Mouse (Mus musculus): ENCODE data around the gene Chtop. TPM values are rescaled to one million over a fixed set of nuclear protein-coding genes. Genes with fewer than 3 reads are reported as not detected.

Chtop gene
- polyA plus RNA-seq, 1 experiment from 2014 or later = 126 TPM

- no peak for ATAC-seq (replicated peaks; ENCODE audit: low FRiP score, low read depth)
- TF ChIP-seq CTCF (IDR thresholded peaks at IDR 0.05; ENCODE audit: low read depth) = no peak
- H3K4me1 ChIP-seq (replicated peaks; ENCODE audit: insufficient read depth, low read length) = no peaks in the 10 kb centered on the region
- no peaks in the 10 kb centered on the region for H3K9me3 ChIP-seq (replicated peaks; ENCODE audit: low read length)
- no peak overlapping the region for H3K4me3 ChIP-seq (replicated peaks; ENCODE audit: low read depth, low read length)
- H3K4me2 ChIP-seq (ENCODE audit: low read length) = no peak overlapping the region
- no peak for DNase-seq (ENCODE audit: low spot score)
- no peaks in the 10 kb centered on the region for H3K27me3 ChIP-seq (ENCODE audit: insufficient read depth, low read length)
- peaks cover 35% of the 10 kb centered on the region for H3K36me3 ChIP-seq (ENCODE audit: insufficient read depth, low read length)
- 86% methylated on average over 5 of the region's 5 CpGs for WGBS
- H3K27ac ChIP-seq = no peak overlapping the region
- H3K9ac ChIP-seq (ENCODE audit: low read depth, low read length) = no peak overlapping the region
These were observed 4.1 kb downstream of the Chtop start for GRCm38 (mm10) chr3:90505216-90505615.

- H3K36me3 ChIP-seq (ENCODE audit: insufficient read depth, low read length) = peaks cover 46% of the 10 kb centered on the region
- no peak for DNase-seq (ENCODE audit: low spot score)
- 84% methylated on average over 4 of the region's 4 CpGs for WGBS
- TF ChIP-seq CTCF (IDR thresholded peaks at IDR 0.05; ENCODE audit: low read depth) = no peak
- H3K4me2 ChIP-seq (ENCODE audit: low read length) = no peak overlapping the region
- H3K4me1 ChIP-seq (replicated peaks; ENCODE audit: insufficient read depth, low read length) = no peaks in the 10 kb centered on the region
- H3K9me3 ChIP-seq (replicated peaks; ENCODE audit: low read length) = no peaks in the 10 kb centered on the region
- no peak overlapping the region for H3K27ac ChIP-seq
- no peak overlapping the region for H3K9ac ChIP-seq (ENCODE audit: low read depth, low read length)
- H3K27me3 ChIP-seq (ENCODE audit: insufficient read depth, low read length) = no peaks in the 10 kb centered on the region
- no peak overlapping the region for H3K4me3 ChIP-seq (replicated peaks; ENCODE audit: low read depth, low read length)
- no peak for ATAC-seq (replicated peaks; ENCODE audit: low FRiP score, low read depth)
These were observed 5.9 kb downstream of the Chtop start for GRCm38 (mm10) chr3:90503444-90503843.

GRCm38 (mm10) chr3:90497597-90497996 is 11.7 kb downstream of the Chtop start:
- Histone ChIP-seq H3K4me2 (ENCODE audit: low read length) (no peak overlapping the region), H3K36me3 (ENCODE audit: insufficient read depth, low read length) (peaks cover 34% of the 10 kb centered on the region), H3K4me3 (replicated peaks; ENCODE audit: low read depth, low read length) (no peak overlapping the region), H3K9ac (ENCODE audit: low read depth, low read length) (no peak overlapping the region), H3K27me3 (ENCODE audit: insufficient read depth, low read length) (no peaks in the 10 kb centered on the region), H3K27ac (no peak overlapping the region), H3K9me3 (replicated peaks; ENCODE audit: low read length) (no peaks in the 10 kb centered on the region), H3K4me1 (replicated peaks; ENCODE audit: insufficient read depth, low read length) (no peaks in the 10 kb centered on the region)
- ATAC-seq (replicated peaks; ENCODE audit: low FRiP score, low read depth) (no peak), DNase-seq (ENCODE audit: low spot score) (no peak)
- TF ChIP-seq CTCF (IDR thresholded peaks at IDR 0.05; ENCODE audit: low read depth) = no peak

- H3K4me1 ChIP-seq (replicated peaks; ENCODE audit: insufficient read depth, low read length) = no peaks in the 10 kb centered on the region
- 89% methylated on average over 7 of the region's 7 CpGs for WGBS
These were observed 13.3 kb downstream of the Chtop start for GRCm38 (mm10) chr3:90495850-90496525.

GRCm38 (mm10) chr3:90493831-90494540 is 15.3 kb downstream of the Chtop start:
- Histone ChIP-seq H3K4me1 (replicated peaks; ENCODE audit: insufficient read depth, low read length) (no peaks in the 10 kb centered on the region), H3K9ac (ENCODE audit: low read depth, low read length) (no peak overlapping the region), H3K4me2 (ENCODE audit: low read length) (no peak overlapping the region), H3K4me3 (replicated peaks; ENCODE audit: low read depth, low read length) (no peak overlapping the region), H3K27ac (no peak overlapping the region), H3K27me3 (ENCODE audit: insufficient read depth, low read length) (no peaks in the 10 kb centered on the region), H3K9me3 (replicated peaks; ENCODE audit: low read length) (no peaks in the 10 kb centered on the region), H3K36me3 (ENCODE audit: insufficient read depth, low read length) (peaks cover 19% of the 10 kb centered on the region; the same call in 1 of the 2 replicates)
- no peak for DNase-seq (ENCODE audit: low spot score)
- TF ChIP-seq CTCF (IDR thresholded peaks at IDR 0.05; ENCODE audit: low read depth) = no peak
- no peak for ATAC-seq (replicated peaks; ENCODE audit: low FRiP score, low read depth)
- WGBS = 61% methylated on average over 4 of the region's 4 CpGs

More at GRCm38 (mm10) chr3:90495850-90496525, 13.3 kb downstream of the Chtop start:
- H3K27me3 ChIP-seq (ENCODE audit: insufficient read depth, low read length) = no peaks in the 10 kb centered on the region
- H3K4me3 ChIP-seq (replicated peaks; ENCODE audit: low read depth, low read length) = no peak overlapping the region
- ATAC-seq (replicated peaks; ENCODE audit: low FRiP score, low read depth) = no peak
- H3K27ac ChIP-seq = no peak overlapping the region
- peaks cover 28% of the 10 kb centered on the region for H3K36me3 ChIP-seq (ENCODE audit: insufficient read depth, low read length)
- no peak overlapping the region for H3K4me2 ChIP-seq (ENCODE audit: low read length)
- no peak for DNase-seq (ENCODE audit: low spot score)
- no peak overlapping the region for H3K9ac ChIP-seq (ENCODE audit: low read depth, low read length)
- no peak for TF ChIP-seq CTCF (IDR thresholded peaks at IDR 0.05; ENCODE audit: low read depth)
- no peaks in the 10 kb centered on the region for H3K9me3 ChIP-seq (replicated peaks; ENCODE audit: low read length)

- peaks cover 14% of the 10 kb centered on the region; the same call in 1 of the 2 replicates for H3K36me3 ChIP-seq (ENCODE audit: insufficient read depth, low read length)
- peak; percentile 48; the same call in 1 of the 2 replicates for TF ChIP-seq CTCF (IDR thresholded peaks at IDR 0.05; ENCODE audit: low read depth)
- DNase-seq (ENCODE audit: low spot score) = peak; percentile 43
- H3K27me3 ChIP-seq (ENCODE audit: insufficient read depth, low read length) = no peaks in the 10 kb centered on the region
- ATAC-seq (replicated peaks; ENCODE audit: low FRiP score, low read depth) = no peak; the same call in 1 of the 2 replicates
- no peaks in the 10 kb centered on the region for H3K4me1 ChIP-seq (replicated peaks; ENCODE audit: insufficient read depth, low read length)
- H3K9ac ChIP-seq (ENCODE audit: low read depth, low read length) = no peak overlapping the region
- no peak overlapping the region for H3K27ac ChIP-seq
- WGBS = 38% methylated on average over 2 of the region's 2 CpGs
- H3K4me2 ChIP-seq (ENCODE audit: low read length) = no peak overlapping the region
- no peak overlapping the region for H3K4me3 ChIP-seq (replicated peaks; ENCODE audit: low read depth, low read length)
- H3K9me3 ChIP-seq (replicated peaks; ENCODE audit: low read length) = no peaks in the 10 kb centered on the region
These were observed 17.9 kb downstream of the Chtop start for GRCm38 (mm10) chr3:90491350-90491749.
